Mouse (Mus musculus) hindbrain, embryonic 12.5 days (tissue): Measurements from ENCODE around the gene 1500009C09Rik. TPM values are rescaled to one million over a fixed set of nuclear protein-coding genes. Genes with fewer than 3 reads are reported as not detected.

Source experiments
- ATAC-seq: fragments of 200-750 bp; cut with Nextera tagmentation; 2 replicates; pipeline ENCODE4 v1.8.0; 2017; ENCODE audit warnings: moderate TSS enrichment; ENCODE audit not compliant: low FRiP score
- H3K27ac ChIP-seq: fragments of 300-500 bp; sonication (generic); 2 replicates; pipeline ENCODE4 v1.5.1; 2016; ENCODE audit warnings: mild to moderate bottlenecking
- H3K27me3 ChIP-seq: fragments of 300-500 bp; sonication (generic); 2 replicates; pipeline ENCODE4 v1.6.1; 2016; ENCODE audit warnings: mild to moderate bottlenecking
- H3K36me3 ChIP-seq: fragments of 300-500 bp; sonication (generic); 2 replicates; pipeline ENCODE4 v1.6.1; 2016; ENCODE audit warnings: mild to moderate bottlenecking
- H3K4me1 ChIP-seq: fragments of 300-500 bp; sonication (generic); 2 replicates; pipeline ENCODE4 v1.6.1; 2016
- H3K4me2 ChIP-seq: fragments of 300-500 bp; sonication (generic); replicated peaks from 2 replicates; pipeline ENCODE4 v1.6.1; 2016; ENCODE audit warnings: mild to moderate bottlenecking
- H3K4me3 ChIP-seq: fragments of 300-500 bp; sonication (generic); 2 replicates; pipeline ENCODE4 v1.5.1; 2016; ENCODE audit warnings: mild to moderate bottlenecking
- H3K9ac ChIP-seq: fragments of 300-500 bp; sonication (generic); 2 replicates; pipeline ENCODE4 v1.6.1; 2016; ENCODE audit warnings: mild to moderate bottlenecking, moderate library complexity
- H3K9me3 ChIP-seq: fragments of 300-500 bp; sonication (generic); replicated peaks from 2 replicates; pipeline ENCODE4 v1.6.1; 2016; ENCODE audit warnings: mild to moderate bottlenecking
- WGBS: fragments of 180-500 bp; shearing (Covaris S2); methylation state at CpG from one replicate; pipeline ENCODE4 v1.1.7; 2016; 5-methylcytosine and 5-hydroxymethylcytosine counted together
- polyA plus RNA-seq: library from polyadenylated mRNA; unstranded; fragments of >200 nt; fragmentation: Nextera tagmentation; extraction: Ambion mirVana; gene quantifications from 2 replicates; pipeline ENCODE4 v1.2.1, GENCODE M21; 2016

The 1500009C09Rik gene
- polyA plus RNA-seq, 1 experiment from 2014 or later = 1.6 TPM

DNA sequence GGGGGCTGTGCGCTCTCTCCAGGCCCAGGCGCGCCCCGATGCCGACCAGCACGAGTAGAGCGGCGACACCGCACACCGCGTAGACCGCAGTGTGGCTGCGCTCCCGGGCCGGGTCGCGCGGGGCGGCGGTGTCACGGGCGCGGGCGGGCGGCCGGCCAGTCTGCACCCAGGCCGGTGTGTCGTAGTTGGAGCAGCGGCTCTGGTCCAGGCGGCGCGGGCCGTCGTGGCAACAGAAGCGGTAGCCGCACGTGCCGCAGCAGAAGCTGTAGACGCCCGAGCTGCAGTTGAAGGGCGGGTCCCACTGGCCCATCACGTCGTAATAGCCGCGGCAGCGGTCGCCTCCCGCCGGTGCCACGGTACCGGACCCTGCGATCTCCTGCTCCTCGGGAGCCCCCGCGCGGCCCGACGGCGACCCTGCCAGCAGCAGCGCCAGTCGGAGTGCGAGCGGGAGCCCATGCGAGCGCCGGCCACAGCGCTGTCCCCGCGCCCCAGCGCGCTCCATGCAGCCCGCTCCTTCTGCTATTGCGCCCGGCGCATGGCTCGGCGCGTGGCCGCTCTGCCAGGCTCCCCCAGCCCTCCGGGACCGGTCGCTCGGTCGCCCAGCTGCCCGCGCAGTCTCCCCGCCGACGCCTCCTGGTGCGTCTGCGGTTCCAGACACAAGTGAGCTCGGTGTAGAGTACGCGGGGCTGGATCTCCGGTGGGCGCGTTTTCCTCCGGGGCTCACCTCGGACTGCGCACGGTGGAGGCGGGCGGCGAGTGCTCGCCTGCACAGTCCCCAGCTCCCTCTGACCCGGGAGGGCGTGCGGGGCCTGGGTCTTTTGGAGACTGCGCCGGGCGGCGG lies 40.1 kb upstream of the 1500009C09Rik start:
- Histone ChIP-seq H3K4me3 (peak overlapping the region; percentile 40), H3K36me3 (no peaks in the 10 kb centered on the region), H3K4me2 (peak overlapping the region; percentile 69), H3K27me3 (peaks cover 98% of the 10 kb centered on the region), H3K4me1 (peaks cover 39% of the 10 kb centered on the region), H3K9ac (peak overlapping the region; percentile 54), H3K9me3 (no peaks in the 10 kb centered on the region), H3K27ac (no peak overlapping the region)
- peak; percentile 44 for ATAC-seq
- under 1% methylated on average over 107 of the region's 112 CpGs for WGBS

- H3K27me3 ChIP-seq = peaks cover 94% of the 10 kb centered on the region
- no peaks in the 10 kb centered on the region for H3K36me3 ChIP-seq
- H3K9ac ChIP-seq = peak within 1 kb of the TSS; percentile 54
- H3K9me3 ChIP-seq = no peaks in the 10 kb centered on the region
- no peak for ATAC-seq
- peaks cover 36% of the 10 kb centered on the region for H3K4me1 ChIP-seq
- no peak within 1 kb of the TSS for H3K27ac ChIP-seq
- H3K4me2 ChIP-seq = peak within 1 kb of the TSS; percentile 69
- peak within 1 kb of the TSS; percentile 40 for H3K4me3 ChIP-seq
- WGBS = 0% methylated on average over 9 of the region's 34 CpGs
Measured at GRCm38 (mm10) chr15:82212752-82213063, 39.5 kb upstream of the 1500009C09Rik start, which contains the start of gene Shisa8. Gene Shisa8, minus strand, starts transcription at chr15:82212815.

DNA sequence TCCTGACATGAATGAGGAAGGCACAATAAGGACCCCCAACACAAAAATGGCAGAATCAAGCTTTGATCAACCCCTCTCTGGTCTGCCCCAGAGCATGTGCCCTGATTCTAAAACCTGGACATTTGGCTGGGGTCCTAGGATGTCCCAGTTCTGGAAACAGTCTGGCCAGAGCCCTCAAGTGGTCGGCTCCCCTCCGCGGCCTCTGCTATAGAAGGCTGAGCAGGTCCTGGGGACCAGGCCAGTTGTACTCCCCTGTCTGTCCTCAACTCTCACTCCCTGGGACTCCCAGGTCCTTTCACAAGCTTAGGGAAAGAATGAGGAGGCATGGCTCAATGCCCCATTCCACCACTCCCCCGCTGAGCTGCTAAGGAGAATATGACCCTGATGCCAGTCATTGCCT lies 39.0 kb upstream of the 1500009C09Rik start:
- Histone ChIP-seq H3K4me3 (no peak overlapping the region), H3K27me3 (peaks cover 92% of the 10 kb centered on the region), H3K9me3 (no peaks in the 10 kb centered on the region), H3K27ac (no peak overlapping the region), H3K4me2 (no peak overlapping the region), H3K4me1 (peaks cover 35% of the 10 kb centered on the region), H3K9ac (no peak overlapping the region), H3K36me3 (no peaks in the 10 kb centered on the region)
- ATAC-seq = no peak
- WGBS = 13% methylated on average over 4 of the region's 4 CpGs

DNA sequence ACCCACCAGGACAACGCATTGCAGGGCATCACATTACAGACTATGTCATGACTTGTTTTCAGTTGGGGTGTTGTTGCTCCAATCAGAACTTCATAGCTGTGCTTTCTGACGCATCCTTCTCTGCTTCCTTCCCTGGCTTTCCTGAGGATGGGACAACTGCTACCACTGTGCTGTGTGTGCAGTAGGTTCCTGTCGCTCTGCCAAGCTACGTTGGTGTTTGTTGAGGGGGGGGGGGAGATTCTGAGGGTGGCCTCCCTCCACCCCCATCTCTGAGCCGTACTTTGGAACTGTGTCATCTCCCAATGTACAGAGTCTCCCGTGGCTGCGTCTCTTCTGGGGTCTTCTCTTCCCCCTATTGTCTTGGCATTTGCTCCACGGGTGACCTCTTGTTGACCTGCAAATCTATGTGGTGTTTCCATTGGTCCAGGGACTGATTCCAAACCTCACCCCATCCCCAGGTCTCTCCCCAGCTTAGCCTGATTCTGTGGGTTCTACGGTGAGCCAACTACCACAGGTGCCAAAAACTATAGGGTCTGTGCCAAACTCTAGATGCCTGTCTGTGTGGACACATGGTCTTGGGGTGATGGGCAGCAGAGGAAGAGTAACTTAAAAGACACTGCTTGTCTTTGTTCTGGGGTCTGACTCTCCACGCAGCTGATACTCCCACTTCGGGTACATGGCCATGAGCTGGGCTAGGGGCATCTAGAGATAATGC lies 36.7 kb upstream of the 1500009C09Rik start:
- no peak overlapping the region for H3K9ac ChIP-seq
- H3K27ac ChIP-seq = no peak overlapping the region
- peaks cover 70% of the 10 kb centered on the region for H3K27me3 ChIP-seq
- H3K9me3 ChIP-seq = no peaks in the 10 kb centered on the region
- 36% methylated on average over 11 of the region's 11 CpGs for WGBS
- no peak overlapping the region for H3K4me2 ChIP-seq
- no peaks in the 10 kb centered on the region for H3K36me3 ChIP-seq
- no peak overlapping the region for H3K4me3 ChIP-seq
- H3K4me1 ChIP-seq = peaks cover 39% of the 10 kb centered on the region
- no peak for ATAC-seq

- peaks cover 38% of the 10 kb centered on the region for H3K4me1 ChIP-seq
- no peak overlapping the region for H3K4me2 ChIP-seq
- H3K9me3 ChIP-seq = no peaks in the 10 kb centered on the region
- WGBS = 47% methylated on average over 20 of the region's 20 CpGs
- H3K4me3 ChIP-seq = no peak overlapping the region
- H3K27me3 ChIP-seq = peaks cover 62% of the 10 kb centered on the region
- no peaks in the 10 kb centered on the region for H3K36me3 ChIP-seq
- no peak for ATAC-seq
- no peak overlapping the region for H3K27ac ChIP-seq
- H3K9ac ChIP-seq = no peak overlapping the region
Measured at GRCm38 (mm10) chr15:82216142-82216827, 35.9 kb upstream of the 1500009C09Rik start.

GRCm38 (mm10) chr15:82217039-82217438 lies 35.2 kb upstream of the 1500009C09Rik start:
- H3K27me3 ChIP-seq = peaks cover 54% of the 10 kb centered on the region
- no peaks in the 10 kb centered on the region for H3K9me3 ChIP-seq
- no peaks in the 10 kb centered on the region for H3K36me3 ChIP-seq
- H3K27ac ChIP-seq = no peak overlapping the region
- no peak overlapping the region for H3K4me2 ChIP-seq
- H3K4me1 ChIP-seq = peaks cover 30% of the 10 kb centered on the region
- WGBS = 6% methylated on average over 7 of the region's 7 CpGs
- H3K9ac ChIP-seq = no peak overlapping the region
- no peak for ATAC-seq
- no peak overlapping the region for H3K4me3 ChIP-seq

DNA sequence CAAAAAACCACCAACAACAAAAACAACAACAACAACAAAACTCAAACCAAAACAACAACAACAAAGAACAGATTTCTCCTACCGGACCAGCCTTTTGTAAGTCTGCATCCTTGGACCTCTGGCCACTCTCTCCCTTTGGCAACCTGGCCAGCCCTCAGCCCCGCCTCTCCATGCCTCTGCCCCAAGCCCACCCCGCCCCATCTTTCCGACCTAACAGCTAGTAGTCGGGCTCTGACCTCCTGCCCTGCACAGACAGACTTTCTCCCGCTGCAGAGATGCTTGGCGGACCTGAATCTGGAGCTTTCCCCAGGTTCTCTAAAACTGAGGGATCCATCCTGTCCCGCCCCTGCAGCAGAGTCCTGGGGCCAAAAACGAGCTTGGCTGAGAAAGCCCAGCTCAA lies 34.2 kb upstream of the 1500009C09Rik start:
- Histone ChIP-seq H3K36me3 (no peaks in the 10 kb centered on the region), H3K4me2 (no peak overlapping the region), H3K27me3 (peaks cover 53% of the 10 kb centered on the region), H3K9ac (no peak overlapping the region), H3K4me1 (peaks cover 21% of the 10 kb centered on the region), H3K9me3 (no peaks in the 10 kb centered on the region), H3K4me3 (no peak overlapping the region), H3K27ac (no peak overlapping the region)
- no peak for ATAC-seq
- 21% methylated on average over 9 of the region's 9 CpGs for WGBS

- Histone ChIP-seq H3K9me3 (no peaks in the 10 kb centered on the region), H3K27me3 (peaks cover 52% of the 10 kb centered on the region), H3K4me3 (no peak overlapping the region), H3K36me3 (no peaks in the 10 kb centered on the region), H3K27ac (no peak overlapping the region), H3K4me2 (no peak overlapping the region), H3K9ac (no peak overlapping the region), H3K4me1 (peaks cover 26% of the 10 kb centered on the region)
- no peak for ATAC-seq
- WGBS = 78% methylated on average over 26 of the region's 26 CpGs
Measured at GRCm38 (mm10) chr15:82218778-82219666, 33.2 kb upstream of the 1500009C09Rik start.

DNA sequence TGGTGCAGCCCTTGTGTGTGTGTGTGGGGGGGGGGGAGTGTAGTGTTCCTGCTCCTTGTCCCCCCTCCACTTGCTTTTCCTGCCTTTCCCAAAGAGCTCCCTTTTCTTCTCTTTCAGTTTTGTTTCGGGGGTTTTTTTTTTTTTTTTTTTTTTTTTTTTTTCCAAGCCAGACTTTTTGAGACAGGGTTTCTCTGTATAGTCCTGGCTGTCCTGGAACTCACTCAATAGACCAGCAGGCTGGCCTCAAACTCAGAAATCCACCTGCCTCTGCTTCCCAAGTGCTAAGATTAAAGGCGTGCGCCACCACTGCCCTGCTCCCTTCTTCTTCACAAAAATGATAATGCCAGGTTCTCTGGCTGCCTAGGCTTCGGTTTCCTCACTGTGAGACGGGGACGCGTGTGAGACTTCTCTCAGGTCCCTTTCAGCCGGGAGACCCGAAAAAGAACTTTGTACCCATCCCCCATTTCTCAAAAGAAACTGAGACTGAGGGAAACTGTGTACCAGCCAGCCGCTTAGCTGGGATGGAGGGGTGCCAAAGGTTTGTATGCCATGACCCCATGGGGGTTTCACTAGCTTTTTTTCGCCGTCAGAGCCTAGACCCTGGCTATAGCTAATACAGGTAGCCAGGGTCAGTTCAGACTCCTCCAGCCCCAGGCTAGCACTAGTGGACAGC lies 32.1 kb upstream of the 1500009C09Rik start:
- peaks cover 53% of the 10 kb centered on the region for H3K27me3 ChIP-seq
- peaks cover 33% of the 10 kb centered on the region for H3K4me1 ChIP-seq
- H3K4me3 ChIP-seq = no peak overlapping the region
- ATAC-seq = no peak
- H3K4me2 ChIP-seq = no peak overlapping the region
- 68% methylated on average over 11 of the region's 12 CpGs for WGBS
- no peaks in the 10 kb centered on the region for H3K36me3 ChIP-seq
- no peak overlapping the region for H3K27ac ChIP-seq
- no peak overlapping the region for H3K9ac ChIP-seq
- H3K9me3 ChIP-seq = no peaks in the 10 kb centered on the region

DNA sequence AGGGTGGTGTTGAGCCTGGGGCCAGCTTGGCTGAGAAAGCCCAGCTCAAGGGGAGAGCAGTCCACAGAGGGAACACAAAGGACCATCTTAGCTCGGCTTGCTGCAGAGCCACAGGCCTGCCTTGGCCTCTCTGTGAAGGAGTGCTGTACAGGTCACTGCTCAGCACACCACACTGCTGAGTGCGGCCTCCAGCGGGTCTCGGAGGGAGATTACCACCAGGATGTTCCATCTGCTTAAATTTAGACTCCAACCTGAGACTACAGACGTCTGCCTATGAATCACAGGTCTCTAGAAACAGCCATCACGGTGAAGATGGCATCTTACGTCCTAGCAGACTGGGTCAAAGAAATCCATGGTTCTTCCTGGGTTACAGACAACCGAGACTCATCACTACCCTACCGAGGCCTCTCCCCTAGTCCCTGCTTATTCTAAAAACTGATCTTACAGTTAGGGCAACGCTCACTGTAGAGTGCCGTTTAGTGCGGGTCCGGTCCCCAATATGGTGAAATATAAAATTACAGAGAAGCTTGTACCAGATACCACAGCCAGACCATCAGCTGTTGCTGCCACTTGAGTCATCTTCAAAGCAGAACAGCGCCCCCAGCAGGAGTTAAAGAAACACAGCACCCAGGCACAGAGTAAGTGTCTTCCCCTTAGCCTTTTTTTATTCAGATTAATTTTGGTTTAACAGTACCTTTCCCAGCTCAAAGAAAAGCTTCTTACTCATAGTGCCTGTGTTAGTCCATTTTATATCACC lies 30.9 kb upstream of the 1500009C09Rik start:
- Histone ChIP-seq H3K4me3 (no peak overlapping the region), H3K4me2 (no peak overlapping the region), H3K27ac (no peak overlapping the region), H3K36me3 (no peaks in the 10 kb centered on the region), H3K4me1 (peaks cover 27% of the 10 kb centered on the region), H3K27me3 (peaks cover 51% of the 10 kb centered on the region), H3K9me3 (no peaks in the 10 kb centered on the region), H3K9ac (no peak overlapping the region)
- ATAC-seq = no peak
- WGBS = 69% methylated on average over 14 of the region's 14 CpGs

DNA sequence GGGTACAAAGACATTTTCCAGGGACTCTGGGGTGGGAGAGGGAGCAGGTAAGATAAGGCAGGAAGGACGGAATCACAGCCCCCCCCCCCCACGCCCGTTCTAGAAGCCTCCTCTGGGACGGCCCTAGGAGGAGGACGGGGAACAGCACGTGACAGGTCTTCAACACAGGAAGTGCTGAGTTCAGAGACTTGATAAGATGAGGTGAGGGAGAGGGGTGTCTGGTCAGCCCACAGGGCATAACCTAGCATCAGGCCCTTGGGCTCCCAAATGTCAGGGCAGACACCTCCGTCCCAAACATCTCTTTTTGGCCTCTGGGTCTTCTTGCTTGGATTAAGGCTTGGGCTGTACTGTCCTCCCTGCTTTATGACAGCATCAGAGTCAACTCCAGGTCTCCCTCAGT lies 28.9 kb upstream of the 1500009C09Rik start:
- H3K4me3 ChIP-seq = no peak overlapping the region
- H3K4me1 ChIP-seq = peaks cover 18% of the 10 kb centered on the region
- no peaks in the 10 kb centered on the region for H3K9me3 ChIP-seq
- peak overlapping the region; percentile 69; the same call in 1 of the 2 replicates for H3K4me2 ChIP-seq
- ATAC-seq = no peak
- WGBS = 57% methylated on average over 6 of the region's 7 CpGs
- H3K36me3 ChIP-seq = no peaks in the 10 kb centered on the region
- peaks cover 39% of the 10 kb centered on the region for H3K27me3 ChIP-seq
- no peak overlapping the region for H3K9ac ChIP-seq
- H3K27ac ChIP-seq = no peak overlapping the region
